Mouse (Mus musculus) kidney, postnatal 25 days (tissue): ENCODE measurements at regions not wholly inside any gene's neighbourhood (a gene's known extent, or its start where the extent isn't known, plus 50 kb on each side); places are given as distances from the start of the nearest gene placed in this dataset.

Source experiments
- DNase-seq, 2 experiments: peaks; one replicate each; pipeline ENCODE4 v3.0.0; 2021; ENCODE audit warnings: mixed read lengths in 2 of 2

DNA sequence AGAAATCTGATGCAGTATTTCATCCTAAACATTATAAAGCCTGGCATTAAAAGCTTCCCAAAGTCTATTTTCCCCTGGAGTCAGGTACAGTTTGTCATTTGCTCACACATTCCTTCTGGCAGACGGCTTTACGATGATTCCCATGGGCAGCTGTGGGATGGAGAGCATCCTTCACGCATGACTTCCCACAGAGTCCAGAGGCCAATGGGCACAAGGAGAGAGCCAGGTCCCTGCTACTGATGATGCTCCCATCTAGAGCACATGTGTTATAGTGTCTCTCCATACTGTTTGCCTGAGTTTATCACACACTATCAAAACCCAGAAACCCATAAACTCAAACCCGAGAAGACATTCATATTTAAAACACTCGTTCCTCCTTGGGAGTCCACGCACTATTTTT, 270.8 kb upstream of the Noct start:
- peak in 1 of 2 experiments; percentile 13 for DNase-seq

DNA sequence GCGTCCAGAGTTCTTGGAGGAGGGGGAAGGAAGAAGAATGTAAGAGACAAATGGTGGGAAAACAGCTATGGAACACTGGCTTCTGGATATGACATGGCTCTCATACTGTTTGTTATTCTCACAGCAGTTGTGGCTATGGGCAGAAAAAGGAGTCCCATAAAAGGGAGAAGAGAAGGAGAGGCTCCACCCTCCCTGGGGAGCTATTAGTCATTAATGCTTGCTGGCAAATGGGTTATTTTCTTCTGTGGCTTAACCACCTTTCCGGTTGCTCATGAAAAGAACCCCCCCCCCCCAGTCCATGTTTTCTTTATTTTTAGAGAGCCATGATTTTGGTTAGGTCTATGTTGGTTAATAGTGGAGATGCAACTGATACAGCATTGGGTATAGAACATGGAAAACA, 253.9 kb upstream of the Noct start:
- no peak for DNase-seq

DNA sequence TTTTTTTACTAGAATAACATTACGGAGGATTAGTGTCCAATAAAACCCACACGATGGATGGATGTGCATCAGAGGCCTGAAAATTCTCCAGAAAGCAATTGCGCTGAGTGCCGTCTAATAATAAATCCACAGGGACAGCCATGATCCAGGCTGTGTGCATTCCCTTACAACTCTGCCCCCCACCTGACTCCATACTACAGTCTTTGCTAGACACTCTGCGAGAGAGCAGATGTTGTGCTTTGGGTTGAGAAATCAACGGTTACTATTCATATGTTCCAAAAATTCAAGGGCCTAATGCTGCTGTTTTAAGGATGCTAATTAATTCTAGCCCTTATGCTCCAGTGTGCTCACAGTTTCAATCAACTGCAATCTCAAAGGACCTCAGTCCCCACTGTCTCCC, 251.2 kb upstream of the Noct start:
- DNase-seq: no peak

DNA sequence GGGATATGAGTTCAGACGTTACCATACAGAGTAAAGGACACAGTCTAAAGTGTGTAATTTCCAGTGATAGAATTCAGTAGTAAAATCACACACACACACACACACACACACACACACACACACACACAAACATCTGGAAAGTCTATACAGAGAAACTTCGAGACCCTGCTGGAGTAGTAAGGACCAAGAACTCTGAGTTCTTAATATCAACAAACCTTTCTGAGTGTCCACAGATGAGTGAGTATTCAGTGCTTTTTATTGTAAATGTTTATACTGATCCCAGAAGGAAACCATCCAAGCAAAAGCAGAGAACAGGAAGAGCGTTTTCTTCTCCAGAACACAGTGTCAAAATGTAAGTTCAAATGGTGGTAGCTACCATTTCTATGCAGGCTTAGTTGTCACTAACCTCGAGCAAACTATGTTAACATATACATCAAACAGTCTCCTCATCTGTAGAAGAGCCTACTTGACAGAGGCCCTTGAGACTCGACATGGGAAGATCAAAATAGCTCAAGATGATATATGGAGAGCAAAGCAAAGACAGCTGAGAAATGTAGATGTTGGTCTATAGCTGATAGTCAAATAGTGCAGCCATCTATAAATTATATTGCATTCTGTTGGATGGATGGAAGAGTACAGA, 248.0 kb upstream of the Noct start:
- no peak for DNase-seq

DNA sequence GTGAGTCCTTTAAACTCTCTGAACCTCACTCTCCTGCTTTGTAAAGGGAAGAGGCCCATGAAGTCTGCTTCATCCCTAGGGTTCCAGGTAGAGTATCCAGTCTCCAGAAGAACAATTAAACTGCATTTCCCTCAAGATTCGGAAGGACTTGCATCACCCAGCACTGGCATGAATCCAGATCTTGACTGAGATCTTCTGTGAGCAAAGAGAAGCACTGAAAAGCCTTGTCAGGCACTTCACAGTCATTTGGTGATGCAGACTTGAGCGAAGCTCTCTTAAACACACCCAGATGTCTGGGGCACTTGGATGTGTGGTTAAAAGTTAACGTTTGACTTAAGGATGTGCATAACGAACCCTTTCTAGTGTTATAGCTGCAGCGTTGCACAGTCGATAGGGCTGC, 247.4 kb upstream of the Noct start:
- no peak for DNase-seq

DNA sequence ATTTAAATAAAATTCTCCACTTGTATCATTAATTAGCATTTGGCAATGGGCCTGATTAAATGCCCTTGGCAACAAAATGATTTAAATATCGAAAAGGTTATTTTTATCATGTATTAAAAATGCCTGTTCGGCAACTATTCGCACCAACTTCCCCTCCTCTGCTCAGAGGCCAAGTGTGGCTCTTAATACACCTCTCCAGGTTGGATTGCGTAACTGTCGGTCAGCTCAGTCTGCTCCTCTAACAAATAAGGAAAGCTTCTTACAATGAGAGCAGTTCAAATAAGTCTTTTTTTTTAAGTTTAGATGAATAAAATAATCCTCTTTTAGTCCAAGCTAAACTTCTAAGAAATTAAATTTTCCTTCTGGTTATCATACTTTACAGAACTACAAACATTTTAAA, 245.6 kb upstream of the Noct start:
- DNase-seq: no peak

DNA sequence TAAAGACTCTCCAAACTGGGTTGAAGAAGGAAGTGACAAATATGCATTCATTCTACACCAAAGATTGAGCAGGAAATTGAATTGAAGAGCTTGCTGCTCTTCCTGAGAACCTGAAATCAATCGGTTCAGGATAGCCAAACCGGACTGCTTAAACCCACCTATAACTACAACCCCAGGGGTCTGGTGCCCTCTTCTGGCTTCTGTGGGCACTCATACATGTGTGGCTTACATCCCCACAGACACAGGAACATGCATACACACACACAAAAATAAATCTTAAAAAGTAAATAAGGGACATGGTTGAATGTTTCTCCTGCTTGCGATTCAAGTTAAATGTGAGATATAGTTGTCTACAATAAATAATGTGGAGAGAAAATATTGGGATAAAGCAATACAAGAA, 244.7 kb upstream of the Noct start:
- DNase-seq: no peak

DNA sequence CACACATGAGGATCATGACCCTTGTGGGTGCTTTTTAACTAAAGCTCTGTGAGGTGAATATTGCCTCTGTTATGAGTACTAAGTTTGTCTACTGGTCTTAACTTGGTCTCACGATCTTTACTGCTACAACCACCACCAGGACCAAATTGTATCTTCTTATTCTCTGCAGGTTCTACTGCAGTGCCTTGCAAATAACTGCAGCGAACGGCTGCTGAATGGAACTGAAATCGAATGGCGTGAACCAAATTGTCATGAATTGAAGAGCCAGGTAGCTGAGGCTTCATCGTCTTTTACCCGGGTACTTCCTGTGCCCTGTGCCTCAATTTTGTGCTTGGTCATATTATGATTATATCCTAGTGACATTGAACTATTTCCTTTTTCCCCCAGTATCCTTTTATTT, 242.5 kb upstream of the Noct start:
- DNase-seq: no peak

DNA sequence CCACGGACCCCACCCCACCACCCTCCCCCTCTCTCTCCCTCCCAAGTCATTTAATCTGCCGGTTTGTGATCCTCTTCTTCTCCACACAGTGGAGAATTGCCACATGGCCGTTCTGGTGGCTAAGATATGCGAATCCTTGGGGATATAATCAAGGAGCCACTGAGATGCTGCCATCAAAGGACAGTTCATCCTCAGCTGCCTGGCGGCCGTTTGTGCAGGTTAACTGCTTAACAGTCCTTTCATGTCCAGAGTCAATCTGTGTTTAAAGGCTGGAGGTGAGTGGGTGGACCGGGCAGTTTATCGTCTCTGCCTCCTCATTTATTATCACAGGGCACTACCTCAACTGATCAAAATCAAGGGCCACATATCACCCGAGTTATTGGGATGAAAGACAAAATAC, 241.6 kb upstream of the Noct start:
- DNase-seq: no peak

DNA sequence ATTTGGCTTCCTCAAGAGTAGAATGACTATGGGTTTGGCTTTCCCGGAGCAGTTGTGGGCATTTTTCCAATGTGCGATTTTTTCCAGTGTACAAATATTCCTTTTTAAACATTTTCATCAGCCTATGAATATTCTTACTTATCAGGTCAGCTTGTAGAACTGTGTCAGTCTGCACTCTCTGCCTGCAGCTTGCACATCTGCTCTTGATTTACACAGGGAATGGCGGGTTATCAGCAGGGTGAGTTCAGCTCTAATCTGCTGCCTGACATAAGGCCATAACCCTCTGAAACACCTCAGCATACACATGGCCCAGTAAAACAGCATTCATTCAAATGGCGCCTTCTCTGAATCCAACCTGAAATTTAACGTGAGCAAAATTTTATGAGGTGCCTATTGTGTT, 241.1 kb upstream of the Noct start:
- no peak for DNase-seq

DNA sequence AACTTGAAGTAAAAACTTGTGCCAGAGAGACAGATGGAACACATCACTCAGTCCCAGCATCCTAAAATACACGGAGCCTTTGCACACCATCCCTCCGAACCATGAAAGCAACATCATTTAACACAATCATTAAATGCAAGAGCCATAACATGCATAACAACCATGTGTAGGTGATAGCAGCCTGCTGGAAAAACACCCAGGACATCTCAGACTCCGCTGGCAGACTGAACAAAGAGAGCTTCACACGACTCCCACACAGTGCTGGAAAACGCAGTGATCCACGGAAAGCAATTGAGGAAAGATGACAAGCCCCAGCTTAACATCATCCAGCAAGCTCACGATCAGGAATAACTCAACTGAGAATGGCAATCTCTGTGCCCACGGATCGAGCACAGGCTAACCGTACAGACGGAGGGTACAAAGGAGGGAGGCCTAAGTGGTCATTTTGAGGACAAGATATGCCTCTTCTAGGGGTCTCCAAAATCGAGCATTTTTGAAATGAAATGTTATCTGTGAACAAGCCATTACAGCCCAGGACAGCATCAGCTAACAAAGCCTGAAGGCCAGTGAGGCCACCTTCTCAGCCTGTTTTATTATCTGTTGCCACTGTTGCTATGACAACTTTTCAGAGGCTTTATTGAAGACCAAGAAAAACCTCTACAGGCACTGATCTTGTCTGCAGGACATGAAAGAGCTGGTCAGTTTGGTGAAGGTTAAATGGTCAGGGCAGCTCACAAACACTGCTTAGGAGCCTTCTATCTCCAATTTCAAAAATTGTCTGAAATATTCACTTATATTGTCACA, 240.1 kb upstream of the Noct start:
- DNase-seq: no peak

DNA sequence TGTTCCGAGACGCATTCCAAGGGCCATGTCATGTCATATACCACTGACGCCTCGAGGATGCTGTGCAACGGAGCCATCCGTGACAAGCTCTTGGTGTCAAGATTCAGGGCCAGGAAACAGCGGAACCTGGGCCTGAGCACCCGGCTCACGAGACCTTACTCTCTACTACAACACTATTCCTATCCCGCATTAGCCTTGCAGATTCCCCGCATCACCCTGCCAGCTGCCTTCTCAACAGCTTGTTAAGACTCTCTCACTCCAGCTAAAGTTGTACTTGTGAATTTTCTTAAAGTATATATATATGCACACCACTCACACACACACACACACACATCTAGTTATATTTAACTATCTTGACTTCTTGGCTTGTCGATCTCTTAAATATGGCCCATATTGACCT, 236.4 kb upstream of the Noct start:
- no peak for DNase-seq

DNA sequence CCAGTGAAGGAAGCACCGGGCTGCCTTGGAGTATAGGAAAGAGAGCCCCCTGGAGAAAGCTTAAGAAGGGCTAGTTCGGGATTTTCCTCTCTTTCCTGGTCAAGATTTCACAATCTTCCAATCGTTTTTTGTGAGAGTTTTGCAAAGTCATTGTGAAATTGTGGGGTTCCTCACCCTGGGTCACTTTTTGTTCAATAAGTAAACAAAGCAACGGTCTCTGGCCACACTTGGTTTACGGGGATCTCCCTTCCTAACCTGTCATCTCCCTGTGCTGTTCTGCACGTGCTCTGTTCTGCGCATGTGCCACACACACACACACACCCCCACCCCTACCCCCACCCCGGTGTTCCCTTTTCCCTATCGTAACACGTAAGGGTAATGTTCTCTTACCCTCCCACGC, 233.4 kb upstream of the Noct start:
- DNase-seq: no peak

DNA sequence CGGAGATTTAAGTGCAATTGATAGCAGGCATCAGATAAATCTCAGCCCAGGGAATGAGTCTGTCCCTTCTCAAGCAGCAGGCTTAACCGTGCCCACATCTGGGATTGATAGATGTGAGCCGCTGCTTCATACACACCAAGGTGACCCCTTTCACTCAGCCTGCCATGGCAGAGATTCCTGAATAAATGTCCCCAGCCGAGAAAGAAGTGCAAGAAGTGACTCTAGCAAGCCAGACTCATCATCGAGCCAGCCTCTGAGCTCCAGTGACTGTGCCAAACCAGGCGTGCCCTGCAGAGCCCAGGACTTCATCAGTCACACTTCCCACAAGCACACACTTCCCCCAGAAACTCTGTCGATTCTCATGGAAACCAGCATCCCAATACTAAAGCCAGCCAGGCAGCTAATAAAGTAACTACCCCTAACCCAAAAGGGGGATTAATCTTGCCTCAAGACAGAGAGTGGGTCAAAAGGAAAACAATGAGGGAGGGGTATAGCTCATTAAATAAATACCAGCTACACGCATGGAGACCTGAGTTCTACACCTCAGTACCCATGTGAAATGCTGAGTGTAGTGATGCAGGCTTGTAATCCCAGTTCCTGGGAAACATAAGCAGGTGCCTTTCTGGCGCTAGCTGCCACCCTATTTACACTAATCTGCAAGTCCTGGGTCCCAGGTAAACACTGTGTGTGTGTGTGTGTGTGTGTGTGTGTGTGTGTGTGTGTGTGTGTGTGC, 231.5 kb upstream of the Noct start:
- no peak for DNase-seq

DNA sequence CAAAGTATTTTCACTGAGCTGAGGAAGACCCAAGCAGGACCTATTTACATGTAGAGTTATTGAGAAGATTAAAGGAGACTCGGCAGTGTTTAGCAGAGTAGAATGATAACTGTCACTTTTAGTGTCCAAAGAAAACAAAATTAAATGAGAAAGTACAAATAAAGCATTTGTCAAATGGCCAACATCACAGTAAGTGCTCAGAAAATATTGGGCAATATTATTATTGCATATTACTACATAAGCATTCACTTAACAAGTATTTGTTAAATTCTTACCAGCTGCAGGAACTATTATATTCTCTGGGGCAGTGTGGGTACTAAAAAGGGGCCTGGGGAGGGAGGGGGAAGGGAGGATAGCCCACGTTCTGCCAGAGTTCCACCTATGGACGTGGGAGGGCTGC, 224.5 kb upstream of the Noct start:
- DNase-seq: no peak

DNA sequence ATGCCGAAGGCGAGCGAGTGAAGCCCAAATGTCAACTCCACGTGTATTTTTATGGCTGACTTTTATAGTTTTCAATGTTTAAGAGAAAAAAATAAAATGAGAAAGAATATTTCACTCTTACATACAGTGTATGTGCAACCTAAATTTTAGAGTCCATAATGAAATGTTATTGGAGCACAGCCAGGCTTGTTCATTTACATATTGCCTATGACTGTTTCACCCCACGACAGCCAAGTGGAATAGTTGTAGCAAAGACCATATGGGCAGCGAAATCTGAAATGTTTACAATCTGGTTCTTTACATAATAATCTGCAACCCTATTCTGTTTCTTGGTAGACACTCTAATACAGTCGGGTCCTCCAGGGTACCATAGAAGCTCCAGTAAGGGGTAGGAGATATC, 223.3 kb upstream of the Noct start:
- DNase-seq: no peak

DNA sequence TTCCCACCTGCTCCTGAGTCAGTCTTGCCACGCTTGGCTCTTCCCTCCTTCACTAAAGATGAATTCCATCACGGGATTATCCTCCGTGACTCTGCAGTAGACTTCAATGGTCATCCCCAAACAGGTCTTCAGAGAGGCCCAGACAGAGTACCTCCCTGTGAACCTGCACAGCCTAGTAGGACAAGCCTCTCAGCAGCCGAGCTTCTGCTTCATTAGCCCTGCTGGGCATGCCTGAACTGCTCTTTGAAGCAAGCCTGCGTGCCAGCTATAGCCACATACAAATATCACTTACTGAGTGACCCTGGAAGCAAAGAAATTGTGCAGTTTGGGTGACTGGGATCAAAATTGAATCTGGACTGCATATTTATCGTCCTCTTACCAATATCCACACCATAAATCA, 221.6 kb upstream of the Noct start:
- DNase-seq: no peak

DNA sequence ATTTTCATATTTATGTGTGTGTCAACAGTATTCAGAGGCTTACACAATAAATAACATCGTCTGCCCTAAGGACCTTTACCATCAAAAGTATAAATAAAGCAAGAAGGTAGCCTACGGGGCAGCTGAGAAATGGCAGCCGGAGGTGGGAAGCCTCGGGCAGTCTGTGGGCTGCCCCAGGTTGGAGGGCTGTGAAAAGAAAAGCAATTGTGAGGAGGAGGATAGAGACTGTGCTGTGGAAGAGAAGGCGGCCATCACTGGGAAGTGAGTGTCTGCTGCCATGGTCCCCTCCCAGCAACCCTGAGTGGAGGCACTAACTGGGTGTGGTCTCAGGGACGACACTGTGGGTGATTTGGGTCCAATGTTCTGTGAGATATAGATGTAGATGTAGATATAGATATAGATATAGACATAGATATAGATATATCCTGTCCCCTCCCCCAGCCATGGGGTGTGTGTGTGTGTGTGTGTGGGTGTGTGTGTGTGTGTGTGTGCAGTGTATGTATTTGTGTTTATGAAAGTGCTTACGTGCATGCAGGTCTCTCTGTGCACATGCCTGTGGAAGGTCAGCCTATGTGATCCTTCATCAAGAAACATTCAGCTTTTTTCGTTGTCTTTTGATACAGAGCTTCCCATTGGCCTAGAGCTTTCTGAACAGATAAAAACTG, 220.6 kb upstream of the Noct start:
- no peak for DNase-seq

DNA sequence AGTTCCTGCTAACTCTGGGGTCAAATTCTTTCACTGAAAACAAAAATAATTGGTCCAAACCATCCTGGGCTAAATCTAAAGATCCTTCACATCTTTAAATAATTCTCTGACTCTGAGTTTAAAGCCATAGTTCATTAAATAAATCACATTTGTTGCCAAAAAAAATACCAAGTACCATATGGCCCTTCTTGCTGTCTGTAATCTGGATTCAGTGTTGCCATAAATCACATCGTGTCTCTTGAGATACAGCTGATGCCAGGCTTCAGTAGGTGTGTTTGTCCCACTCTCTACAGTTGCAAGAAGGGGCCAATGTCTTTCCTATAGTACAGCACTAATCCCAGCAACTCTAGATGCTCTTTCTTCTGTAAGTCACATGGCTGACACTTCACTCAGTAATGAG, 220.0 kb upstream of the Noct start:
- no peak for DNase-seq

DNA sequence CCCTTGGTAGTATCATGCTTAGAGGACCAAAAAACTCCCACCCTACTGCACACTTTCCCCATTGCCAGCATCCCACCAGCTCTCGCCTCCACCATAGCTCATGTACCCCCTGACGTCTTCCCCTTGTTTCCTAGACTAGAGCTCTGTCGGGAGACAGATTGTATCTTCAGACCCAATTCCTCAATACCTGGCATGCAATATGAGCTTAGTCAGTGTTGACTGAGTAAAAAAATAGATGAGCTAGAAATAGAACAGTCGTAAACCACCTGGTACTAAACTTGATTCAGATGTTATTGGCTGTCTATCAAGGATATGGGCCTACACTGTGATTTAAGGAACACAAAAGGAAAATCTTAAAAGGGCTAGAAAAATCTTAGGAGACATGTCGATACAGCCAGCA, 215.1 kb upstream of the Noct start:
- no peak for DNase-seq

DNA sequence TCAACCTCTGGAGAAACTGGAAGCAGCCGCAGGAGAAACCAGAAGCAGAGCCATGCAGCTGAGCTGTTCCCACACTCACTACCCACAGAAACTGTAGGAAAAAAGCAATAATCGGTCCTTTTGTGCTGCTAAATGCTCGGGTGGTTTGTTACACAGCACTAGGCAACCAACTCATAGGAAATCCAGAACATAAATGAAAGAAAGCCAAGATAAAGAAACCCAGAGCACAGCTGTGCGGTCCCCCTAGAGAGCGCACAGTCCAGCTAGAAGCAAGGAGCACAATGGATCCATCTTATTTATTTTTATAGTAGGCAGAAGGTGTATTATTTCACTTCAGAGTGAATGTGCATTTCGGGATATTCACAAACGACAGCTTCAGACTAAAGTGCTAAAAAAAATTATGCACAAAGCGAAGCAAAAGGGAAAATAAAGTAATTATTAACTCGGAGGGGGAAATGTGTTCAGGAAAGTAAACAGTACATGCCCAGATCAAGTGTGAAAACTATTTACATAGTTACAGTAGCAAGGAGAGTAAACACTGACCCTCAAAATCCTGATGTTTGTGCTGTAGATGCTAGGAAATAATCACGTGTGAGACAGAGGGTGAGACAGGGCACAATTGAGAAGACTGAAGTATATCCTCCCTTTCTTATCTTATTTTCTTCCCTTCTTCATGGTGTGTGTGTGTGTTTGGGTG, 204.4 kb upstream of the Noct start:
- DNase-seq: no peak

DNA sequence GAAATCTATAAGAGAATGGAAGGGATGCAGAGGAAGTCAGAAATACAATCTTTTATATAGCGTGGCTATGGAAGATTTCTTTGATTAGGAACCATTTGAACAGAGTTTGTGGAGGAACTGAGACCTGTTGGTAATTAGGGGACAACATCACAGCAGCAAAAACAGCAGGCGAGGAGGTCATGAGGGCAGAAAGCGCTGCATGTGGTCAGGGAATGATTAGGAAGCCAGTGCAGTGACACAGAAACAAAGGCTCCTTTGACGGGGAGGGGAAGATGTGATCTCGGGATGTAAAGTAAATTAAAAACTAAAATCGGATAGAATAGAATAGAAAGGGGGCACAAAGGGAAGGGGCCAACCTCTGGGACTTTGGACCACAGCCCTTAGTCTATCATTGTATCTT, 199.6 kb upstream of the Noct start:
- DNase-seq: no peak

DNA sequence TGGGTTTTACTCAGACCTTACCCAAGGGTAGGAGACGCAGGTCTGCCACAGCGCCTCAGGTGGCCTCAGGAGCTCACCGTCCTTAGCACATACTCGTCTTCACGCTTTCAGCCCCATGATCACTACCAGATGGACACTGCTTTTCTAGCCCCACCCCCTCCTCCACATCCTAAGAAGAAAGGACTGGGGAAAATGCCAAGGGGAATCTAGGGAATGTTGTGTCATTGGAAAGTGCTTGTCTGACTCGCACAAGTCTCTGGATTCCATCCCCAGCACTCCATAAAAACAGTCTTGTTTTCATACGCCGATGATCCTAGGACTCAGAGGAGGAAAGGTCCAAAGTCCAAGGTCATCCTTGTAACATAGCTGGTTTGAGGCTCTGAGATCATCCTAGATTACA, 192.4 kb upstream of the Noct start:
- DNase-seq: peak in 1 of 2 experiments; percentile 6
